Mouse (Mus musculus): ENCODE measurements around the gene Fggy. TPM values are rescaled to one million over a fixed set of nuclear protein-coding genes. Genes with fewer than 3 reads are reported as not detected.

The Fggy gene
- polyA plus RNA-seq, 1 experiment from 2014 or later = 10.9 TPM

DNA sequence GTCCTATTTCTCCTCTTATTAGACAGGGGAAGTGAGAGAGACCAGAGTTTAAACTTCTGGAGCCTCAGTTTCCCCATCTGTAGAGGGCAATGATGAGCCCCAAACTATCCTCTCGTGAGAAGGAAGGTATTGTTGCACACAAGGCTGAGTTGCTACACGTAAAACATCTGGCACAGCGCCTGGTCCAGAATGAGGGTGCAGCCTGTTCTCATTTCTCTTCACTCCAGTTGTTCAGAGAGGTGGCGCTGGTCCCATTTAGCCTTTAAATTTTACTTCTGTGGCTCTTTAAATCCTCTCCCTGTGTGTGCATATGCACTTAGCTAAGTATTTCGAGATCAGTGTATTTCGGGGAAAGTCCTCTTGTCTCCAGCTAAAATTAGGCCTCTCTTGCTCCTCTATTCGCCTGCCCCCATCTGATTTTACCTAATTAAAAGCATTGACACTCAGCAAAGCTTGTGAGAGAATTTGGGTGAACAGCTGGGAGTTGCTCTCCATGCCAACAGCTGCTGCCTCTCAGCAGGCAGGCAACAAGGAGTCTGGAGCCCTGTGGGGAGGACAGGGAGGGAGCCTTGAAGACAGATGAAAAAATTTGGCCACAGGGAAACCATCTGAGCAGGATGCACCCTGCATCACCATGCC is 340.0 kb downstream of the Fggy start:
- Histone ChIP-seq H3K27me3 (replicated peaks; ENCODE audit: control insufficient read depth, insufficient read depth, low read length) (no peaks in the 10 kb centered on the region), H3K27ac (ENCODE audit: low read depth) (peak overlapping the region; percentile 12; the same call in 1 of the 2 replicates), H3K4me3 (ENCODE audit: low read depth, low read length) (no peak overlapping the region), H3K9me3 (ENCODE audit: control insufficient read depth, low read length) (no peaks in the 10 kb centered on the region), H3K4me1 (replicated peaks; ENCODE audit: control insufficient read depth, insufficient read depth, low read length) (peaks cover 37% of the 10 kb centered on the region), H3K4me2 (ENCODE audit: low read length) (no peak overlapping the region), H3K9ac (ENCODE audit: low read length) (no peak overlapping the region), H3K36me3 (ENCODE audit: control insufficient read depth, insufficient read depth, low read length) (no peaks in the 10 kb centered on the region)
- ATAC-seq (replicated peaks; ENCODE audit: low FRiP score, low TSS enrichment, low read depth) (no peak), DNase-seq (ENCODE audit: low spot score) (no peak)
- 66% methylated on average over 7 of the region's 7 CpGs for WGBS

DNA sequence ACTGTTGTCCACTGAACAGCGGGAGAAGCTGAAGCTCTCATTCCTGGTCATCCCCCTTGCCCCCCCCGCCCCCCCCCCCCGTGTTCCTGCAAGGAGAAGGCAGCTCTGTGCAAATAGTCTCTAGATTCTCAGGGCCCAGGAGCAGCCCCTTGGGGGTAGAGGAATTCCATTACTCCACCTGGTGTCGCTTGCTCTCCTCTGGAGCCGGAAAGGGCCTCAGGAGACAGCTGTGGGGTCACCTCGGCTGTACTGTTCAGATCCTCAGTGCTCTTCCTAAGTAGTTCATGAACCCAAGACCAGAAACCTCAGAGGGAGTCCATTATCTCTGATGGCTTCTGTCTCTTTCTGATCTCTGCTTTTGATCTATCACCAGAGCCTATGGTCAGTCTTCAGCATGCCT is 341.4 kb downstream of the Fggy start:
- no peak overlapping the region for H3K9ac ChIP-seq (ENCODE audit: low read length)
- ATAC-seq (replicated peaks; ENCODE audit: low FRiP score, low TSS enrichment, low read depth) (no peak), DNase-seq (ENCODE audit: low spot score) (no peak)
- H3K36me3 ChIP-seq (ENCODE audit: control insufficient read depth, insufficient read depth, low read length) = no peaks in the 10 kb centered on the region
- 13% methylated on average over 6 of the region's 6 CpGs for WGBS
- no peaks in the 10 kb centered on the region for H3K27me3 ChIP-seq (replicated peaks; ENCODE audit: control insufficient read depth, insufficient read depth, low read length)
- no peak overlapping the region for H3K27ac ChIP-seq (ENCODE audit: low read depth)
- no peak overlapping the region for H3K4me3 ChIP-seq (ENCODE audit: low read depth, low read length)
- H3K4me1 ChIP-seq (replicated peaks; ENCODE audit: control insufficient read depth, insufficient read depth, low read length) = peaks cover 37% of the 10 kb centered on the region
- no peaks in the 10 kb centered on the region for H3K9me3 ChIP-seq (ENCODE audit: control insufficient read depth, low read length)
- H3K4me2 ChIP-seq (ENCODE audit: low read length) = no peak overlapping the region

DNA sequence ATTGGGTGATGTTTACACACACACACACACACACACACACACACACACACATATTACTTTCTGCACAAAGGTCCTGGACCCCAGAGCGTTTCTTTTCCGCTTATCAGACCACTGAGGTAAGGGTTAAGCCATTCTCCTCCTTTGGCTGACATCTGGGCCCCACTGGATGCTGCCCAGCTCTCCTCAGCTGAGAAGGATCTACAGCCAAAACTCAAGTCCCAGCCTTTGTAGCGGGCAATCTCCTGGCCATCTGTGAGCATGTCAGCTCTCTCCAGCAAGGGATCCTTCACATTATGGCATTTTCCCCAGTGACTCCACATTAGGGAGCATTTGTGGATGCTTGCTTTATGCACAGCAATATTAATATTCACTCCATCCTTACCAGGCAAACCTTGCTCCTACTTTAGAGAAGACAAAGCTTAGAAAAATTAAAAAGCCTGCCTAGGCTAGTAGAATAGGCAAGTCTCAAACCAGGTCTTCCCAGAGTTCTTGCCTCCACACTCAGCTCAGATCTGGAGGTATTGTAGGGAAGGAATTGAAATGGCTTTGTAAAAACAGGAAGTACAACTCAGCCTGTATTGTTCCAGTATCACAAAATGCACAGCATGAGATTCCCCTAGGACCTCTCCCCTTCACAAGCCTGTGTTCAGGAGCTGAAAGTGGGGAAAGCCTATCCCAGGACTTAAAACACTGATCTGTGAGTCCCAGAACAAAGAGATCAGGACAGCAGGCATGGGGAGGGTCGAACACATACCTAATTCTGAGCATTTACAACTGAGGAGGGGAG is 342.8 kb downstream of the Fggy start:
- no peak for DNase-seq (ENCODE audit: low spot score)
- H3K27me3 ChIP-seq (replicated peaks; ENCODE audit: control insufficient read depth, insufficient read depth, low read length) = no peaks in the 10 kb centered on the region
- no peaks in the 10 kb centered on the region for H3K9me3 ChIP-seq (ENCODE audit: control insufficient read depth, low read length)
- no peak overlapping the region for H3K4me3 ChIP-seq (ENCODE audit: low read depth, low read length)
- no peak overlapping the region for H3K4me2 ChIP-seq (ENCODE audit: low read length)
- peaks cover 37% of the 10 kb centered on the region for H3K4me1 ChIP-seq (replicated peaks; ENCODE audit: control insufficient read depth, insufficient read depth, low read length)
- no peaks in the 10 kb centered on the region for H3K36me3 ChIP-seq (ENCODE audit: control insufficient read depth, insufficient read depth, low read length)
- H3K27ac ChIP-seq (ENCODE audit: low read depth) = peak overlapping the region; percentile 33
- H3K9ac ChIP-seq (ENCODE audit: low read length) = no peak overlapping the region
- ATAC-seq (replicated peaks; ENCODE audit: low FRiP score, low TSS enrichment, low read depth) = no peak
- WGBS = 50% methylated on average over 4 of the region's 4 CpGs

DNA sequence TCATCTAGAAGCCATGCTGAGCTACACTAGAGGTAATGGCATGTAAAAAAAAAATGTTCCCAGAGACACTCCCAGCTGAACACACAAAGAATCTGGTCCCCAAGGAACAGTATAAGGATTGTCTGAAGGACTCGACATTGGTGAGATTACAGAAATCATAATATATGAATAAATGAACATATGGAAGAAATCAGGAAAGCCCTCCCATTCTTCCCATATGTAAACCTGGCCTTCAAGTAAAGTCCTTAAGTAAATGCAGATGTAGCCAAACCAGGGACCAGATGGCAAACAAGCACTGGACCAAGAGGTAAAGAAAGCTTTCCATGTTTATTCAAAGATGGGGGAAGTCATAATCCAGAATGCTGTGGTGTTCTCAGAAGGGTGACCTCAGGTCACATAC is 343.5 kb downstream of the Fggy start:
- Histone ChIP-seq H3K9ac (ENCODE audit: low read length) (no peak overlapping the region), H3K36me3 (ENCODE audit: control insufficient read depth, insufficient read depth, low read length) (no peaks in the 10 kb centered on the region), H3K27ac (ENCODE audit: low read depth) (peak overlapping the region; percentile 33; the same call in 1 of the 2 replicates), H3K27me3 (replicated peaks; ENCODE audit: control insufficient read depth, insufficient read depth, low read length) (no peaks in the 10 kb centered on the region), H3K4me1 (replicated peaks; ENCODE audit: control insufficient read depth, insufficient read depth, low read length) (peaks cover 37% of the 10 kb centered on the region), H3K4me3 (ENCODE audit: low read depth, low read length) (no peak overlapping the region), H3K4me2 (ENCODE audit: low read length) (no peak overlapping the region), H3K9me3 (ENCODE audit: control insufficient read depth, low read length) (no peaks in the 10 kb centered on the region)
- ATAC-seq (replicated peaks; ENCODE audit: low FRiP score, low TSS enrichment, low read depth) = no peak
- WGBS = 30% methylated on average over 1 of the region's 1 CpGs
- no peak for DNase-seq (ENCODE audit: low spot score)

DNA sequence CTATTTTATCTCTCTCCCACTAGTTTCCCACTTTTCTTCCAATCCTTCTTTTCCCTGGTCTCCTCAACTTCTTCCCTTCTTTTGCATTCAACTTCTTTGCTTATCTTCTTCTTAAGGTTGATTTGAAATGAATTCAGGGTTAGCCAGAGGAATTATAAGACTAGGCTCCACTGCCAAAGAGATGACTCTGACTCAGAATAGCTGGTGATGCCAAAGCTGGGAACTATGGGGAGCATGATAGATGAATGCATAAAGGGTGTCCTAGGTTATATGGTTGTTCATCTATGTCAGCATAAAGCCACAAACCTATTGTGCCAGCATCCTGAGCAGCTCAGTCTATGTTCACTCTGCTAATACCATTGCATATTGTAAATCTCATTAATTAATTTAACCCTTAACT is 348.8 kb downstream of the Fggy start:
- Histone ChIP-seq H3K27me3 (replicated peaks; ENCODE audit: control insufficient read depth, insufficient read depth, low read length) (no peaks in the 10 kb centered on the region), H3K4me1 (replicated peaks; ENCODE audit: control insufficient read depth, insufficient read depth, low read length) (no peaks in the 10 kb centered on the region), H3K9me3 (ENCODE audit: control insufficient read depth, low read length) (no peaks in the 10 kb centered on the region), H3K4me3 (ENCODE audit: low read depth, low read length) (no peak overlapping the region), H3K4me2 (ENCODE audit: low read length) (no peak overlapping the region), H3K9ac (ENCODE audit: low read length) (no peak overlapping the region), H3K36me3 (ENCODE audit: control insufficient read depth, insufficient read depth, low read length) (no peaks in the 10 kb centered on the region), H3K27ac (ENCODE audit: low read depth) (no peak overlapping the region)
- DNase-seq (ENCODE audit: low spot score) = no peak
- ATAC-seq (replicated peaks; ENCODE audit: low FRiP score, low TSS enrichment, low read depth) = no peak

DNA sequence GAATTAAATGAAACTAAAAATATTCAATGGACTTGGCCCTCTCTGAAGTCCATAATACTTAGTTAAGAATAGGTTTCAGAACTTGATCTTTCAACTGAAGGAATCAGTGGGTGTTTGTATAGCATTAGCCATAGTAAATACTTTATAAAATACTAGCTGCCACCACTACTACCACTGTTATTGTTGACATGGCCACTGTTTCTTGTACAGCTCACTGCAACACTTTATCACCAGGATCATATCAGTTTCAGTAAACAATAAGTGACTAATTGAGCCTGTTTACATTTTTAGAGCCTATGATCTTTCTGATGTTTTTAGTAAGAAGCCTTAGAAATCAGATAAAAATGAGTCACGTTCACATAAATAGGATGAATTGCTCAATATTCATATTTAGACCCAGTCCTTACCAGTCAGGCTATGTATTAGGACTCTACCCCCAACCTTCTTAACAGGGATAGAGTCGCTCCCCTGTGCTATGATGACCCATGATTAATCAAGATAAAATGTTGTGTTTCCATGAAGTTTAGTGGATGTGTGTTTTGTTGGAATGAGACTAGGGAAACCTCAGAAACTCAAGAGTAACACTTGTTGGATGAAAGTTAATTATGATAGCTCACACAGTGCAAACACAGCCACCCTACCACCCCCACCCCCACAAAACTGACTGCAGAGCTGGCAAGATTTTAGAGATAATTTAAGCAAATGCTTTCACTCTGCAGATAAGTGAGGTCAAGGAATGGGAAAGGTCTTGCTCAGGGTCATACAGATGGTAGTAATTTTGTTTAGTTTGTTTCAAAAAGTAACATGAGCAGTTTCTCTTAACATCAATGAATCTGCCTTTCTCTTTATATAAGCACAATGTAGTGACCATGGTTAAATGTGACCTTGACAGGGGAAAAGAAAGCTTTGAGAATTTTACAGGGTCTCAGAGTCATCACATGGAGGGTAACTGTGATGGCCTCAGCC is 352.7 kb downstream of the Fggy start:
- WGBS = 46% methylated on average over 2 of the region's 2 CpGs
- H3K27me3 ChIP-seq (replicated peaks; ENCODE audit: control insufficient read depth, insufficient read depth, low read length) = no peaks in the 10 kb centered on the region
- no peak for ATAC-seq (replicated peaks; ENCODE audit: low FRiP score, low TSS enrichment, low read depth)

DNA sequence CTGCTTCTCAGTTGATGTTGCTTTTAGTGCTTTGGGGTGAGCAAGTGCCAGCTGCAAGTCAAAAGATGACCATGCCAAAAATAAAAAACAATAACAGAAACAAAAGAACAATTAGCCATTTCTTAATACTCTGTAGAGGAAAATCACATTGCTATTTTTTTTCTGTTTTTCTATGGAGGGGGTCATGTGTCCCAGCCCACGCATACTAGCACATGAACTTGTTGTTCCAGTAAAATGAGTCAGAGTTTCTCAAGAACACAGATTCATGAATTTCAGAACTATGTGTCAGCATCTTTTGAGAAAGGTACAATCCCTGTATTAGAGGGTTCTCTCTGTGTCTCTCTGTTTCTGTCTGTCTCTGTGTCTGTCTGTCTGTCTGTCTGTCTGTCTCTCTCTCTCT is 355.7 kb downstream of the Fggy start:
- Histone ChIP-seq H3K36me3 (ENCODE audit: control insufficient read depth, insufficient read depth, low read length) (no peaks in the 10 kb centered on the region), H3K27ac (ENCODE audit: low read depth) (no peak overlapping the region), H3K4me2 (ENCODE audit: low read length) (no peak overlapping the region), H3K27me3 (replicated peaks; ENCODE audit: control insufficient read depth, insufficient read depth, low read length) (no peaks in the 10 kb centered on the region), H3K4me3 (ENCODE audit: low read depth, low read length) (no peak overlapping the region), H3K4me1 (replicated peaks; ENCODE audit: control insufficient read depth, insufficient read depth, low read length) (peaks cover 5% of the 10 kb centered on the region; the same call in 1 of the 2 replicates), H3K9me3 (ENCODE audit: control insufficient read depth, low read length) (no peaks in the 10 kb centered on the region), H3K9ac (ENCODE audit: low read length) (no peak overlapping the region)
- ATAC-seq (replicated peaks; ENCODE audit: low FRiP score, low TSS enrichment, low read depth) (no peak), DNase-seq (ENCODE audit: low spot score) (no peak)
- 88% methylated on average over 1 of the region's 1 CpGs for WGBS

More for the DNA sequence above, 352.7 kb downstream of the Fggy start:
- Histone ChIP-seq H3K27ac (ENCODE audit: low read depth) (no peak overlapping the region), H3K4me2 (ENCODE audit: low read length) (no peak overlapping the region), H3K36me3 (ENCODE audit: control insufficient read depth, insufficient read depth, low read length) (no peaks in the 10 kb centered on the region), H3K4me1 (replicated peaks; ENCODE audit: control insufficient read depth, insufficient read depth, low read length) (no peaks in the 10 kb centered on the region), H3K9me3 (ENCODE audit: control insufficient read depth, low read length) (no peaks in the 10 kb centered on the region), H3K9ac (ENCODE audit: low read length) (no peak overlapping the region), H3K4me3 (ENCODE audit: low read depth, low read length) (no peak overlapping the region)
- no peak for DNase-seq (ENCODE audit: low spot score)

All from intestine, embryonic 14.5 days (tissue).